Mouse (Mus musculus) ovary, postnatal 10 days (tissue): ENCODE results near the gene Nek1.
"Not testable (repeated sequence)": the region's sequence is repeated elsewhere in the genome, so short reads cannot be mapped to it uniquely, and the experiment has no call there.

Experiments used
- DNase-seq: peaks from one replicate; pipeline ENCODE4 v3.0.0; 2022; ENCODE audit warnings: low spot score

The Nek1 gene

GRCm38 (mm10) chr8:60984260-60985010 is 8.6 kb upstream of the Nek1 start:
- not testable (repeated sequence) for DNase-seq

GRCm38 (mm10) chr8:60992561-60992909 is 460 bp upstream of the Nek1 start:
- peak; percentile 58 for DNase-seq

GRCm38 (mm10) chr8:60993639-60993986 is 618 bp downstream of the Nek1 start:
- no peak for DNase-seq

GRCm38 (mm10) chr8:60996468-60996867 is 3.5 kb downstream of the Nek1 start:
- DNase-seq, result no peak

GRCm38 (mm10) chr8:61041951-61042350 is 49.0 kb downstream of the Nek1 start:
- no peak for DNase-seq

GRCm38 (mm10) chr8:61043874-61044273 is 50.9 kb downstream of the Nek1 start:
- DNase-seq, result no peak

GRCm38 (mm10) chr8:61046816-61047215 is 53.8 kb downstream of the Nek1 start:
- DNase-seq, result no peak

GRCm38 (mm10) chr8:61053017-61053416 is 60.0 kb downstream of the Nek1 start:
- DNase-seq, result no peak

GRCm38 (mm10) chr8:61054313-61054712 is 61.3 kb downstream of the Nek1 start:
- DNase-seq, result no peak

- no peak for DNase-seq
These were observed 64.0 kb downstream of the Nek1 start for GRCm38 (mm10) chr8:61056997-61057396.

- DNase-seq, result no peak
These were observed 66.1 kb downstream of the Nek1 start for GRCm38 (mm10) chr8:61059143-61059542.

GRCm38 (mm10) chr8:61060412-61060811 is 67.4 kb downstream of the Nek1 start:
- no peak for DNase-seq

- no peak for DNase-seq
These were observed 82.1 kb downstream of the Nek1 start for GRCm38 (mm10) chr8:61075059-61075458.

- no peak for DNase-seq
These were observed 117.5 kb downstream of the Nek1 start for GRCm38 (mm10) chr8:61110496-61110895.

- DNase-seq, result no peak
These were observed 118.9 kb downstream of the Nek1 start for GRCm38 (mm10) chr8:61111940-61112339.

GRCm38 (mm10) chr8:61121631-61122030 is 128.6 kb downstream of the Nek1 start:
- no peak for DNase-seq

- no peak for DNase-seq
These were observed 134.4 kb downstream of the Nek1 start for GRCm38 (mm10) chr8:61127299-61127861.

GRCm38 (mm10) chr8:61132561-61133134 is 139.7 kb downstream of the Nek1 start:
- no peak for DNase-seq

- DNase-seq, result no peak
These were observed 148.9 kb downstream of the Nek1 start for GRCm38 (mm10) chr8:61141869-61142268.

- DNase-seq, result no peak
These were observed 149.3 kb downstream of the Nek1 start for GRCm38 (mm10) chr8:61142302-61142701.

GRCm38 (mm10) chr8:61142845-61143244 is 149.8 kb downstream of the Nek1 start:
- DNase-seq, result no peak

GRCm38 (mm10) chr8:61148728-61149127 is 155.7 kb downstream of the Nek1 start:
- no peak for DNase-seq

- no peak for DNase-seq
These were observed 157.6 kb downstream of the Nek1 start for GRCm38 (mm10) chr8:61150596-61150995.

- DNase-seq, result no peak
These were observed 163.4 kb downstream of the Nek1 start for GRCm38 (mm10) chr8:61156406-61156805.
